Mouse (Mus musculus): ENCODE data around the gene Mobp. TPM values are rescaled to one million over a fixed set of nuclear protein-coding genes. Genes with fewer than 3 reads are reported as not detected.

Mobp gene
- polyA plus RNA-seq, 1 experiment from 2014 or later: not detected

DNA sequence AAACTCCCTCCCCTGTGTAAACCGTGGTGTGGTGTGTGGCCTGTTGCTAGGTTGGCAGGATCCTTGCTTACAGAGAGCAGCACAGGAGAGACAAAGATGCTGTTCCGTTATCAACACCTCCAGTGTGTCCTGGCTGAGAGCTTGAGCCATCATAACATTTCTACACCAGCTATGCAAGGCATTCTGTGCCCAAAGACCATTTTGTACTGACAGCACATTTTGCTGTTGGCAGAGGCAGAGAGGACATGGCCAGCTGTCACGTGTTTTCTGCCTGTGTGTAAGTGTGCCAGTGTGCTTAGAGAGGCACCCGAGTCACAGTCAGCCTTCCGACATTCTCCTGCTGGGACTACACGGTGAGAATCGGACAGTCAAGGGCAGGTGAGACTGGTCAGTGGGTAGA is 52.2 kb downstream of the Mobp start:
- H3K27ac ChIP-seq: no peak overlapping the region
- H3K4me1 ChIP-seq: no peaks in the 10 kb centered on the region
- H3K9me3 ChIP-seq (replicated peaks): no peaks in the 10 kb centered on the region
- no peak for DNase-seq (ENCODE audit: low spot score)
- WGBS: 83% methylated on average over 7 of the region's 7 CpGs
- H3K4me3 ChIP-seq: no peak overlapping the region
- no peaks in the 10 kb centered on the region for H3K36me3 ChIP-seq
- H3K27me3 ChIP-seq (ENCODE audit: low read depth, poor library complexity, severe bottlenecking): no peaks in the 10 kb centered on the region

DNA sequence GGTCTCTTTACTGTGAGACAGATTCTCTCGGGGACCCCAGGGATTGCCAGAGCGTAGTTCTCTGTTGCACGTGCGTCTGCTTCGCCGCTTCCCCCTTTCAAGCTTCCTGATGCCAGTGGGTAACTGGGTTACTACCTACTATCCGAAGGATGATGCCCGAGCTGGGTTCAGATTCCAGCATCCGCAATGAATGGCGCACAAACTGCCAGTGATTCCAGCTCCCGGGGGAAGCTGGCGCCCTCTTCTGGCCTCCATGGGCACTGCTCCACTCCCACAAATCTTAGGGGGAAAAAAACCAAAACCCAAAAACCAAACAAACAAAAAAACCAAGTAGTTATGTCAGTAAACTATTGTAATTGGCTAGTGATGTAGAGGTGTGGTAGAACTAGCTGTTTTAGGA is 53.2 kb downstream of the Mobp start:
- Histone ChIP-seq H3K9me3 (replicated peaks) (no peaks in the 10 kb centered on the region), H3K27ac (no peak overlapping the region), H3K27me3 (ENCODE audit: low read depth, poor library complexity, severe bottlenecking) (no peaks in the 10 kb centered on the region), H3K4me1 (no peaks in the 10 kb centered on the region), H3K36me3 (no peaks in the 10 kb centered on the region), H3K4me3 (no peak overlapping the region)
- WGBS: 24% methylated on average over 12 of the region's 12 CpGs
- peak; percentile 46 for DNase-seq (ENCODE audit: low spot score)

DNA sequence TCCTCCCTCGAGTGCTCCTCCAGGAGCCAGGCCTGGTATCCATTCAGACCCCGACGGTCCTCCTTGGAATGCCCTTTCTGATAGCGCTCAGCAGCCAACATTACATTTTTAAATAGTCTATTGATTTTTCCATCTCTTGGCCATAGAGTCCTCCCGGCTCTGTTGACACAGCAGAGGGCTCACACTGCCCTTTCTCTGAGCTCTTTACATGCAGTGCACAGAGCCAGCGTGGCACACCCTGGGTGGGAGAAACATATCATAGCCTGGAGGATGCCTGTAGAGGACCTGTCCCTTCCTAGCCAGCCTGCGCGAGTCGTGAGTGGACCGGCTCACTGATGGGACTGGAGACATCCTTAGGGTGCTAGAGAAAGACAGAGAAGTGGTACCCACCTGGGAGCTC is 54.4 kb downstream of the Mobp start:
- H3K9me3 ChIP-seq (replicated peaks): no peaks in the 10 kb centered on the region
- H3K4me3 ChIP-seq: no peak overlapping the region
- H3K4me1 ChIP-seq: no peaks in the 10 kb centered on the region
- H3K27ac ChIP-seq: no peak overlapping the region
- DNase-seq (ENCODE audit: low spot score): no peak
- no peaks in the 10 kb centered on the region for H3K27me3 ChIP-seq (ENCODE audit: low read depth, poor library complexity, severe bottlenecking)
- H3K36me3 ChIP-seq: no peaks in the 10 kb centered on the region
- 94% methylated on average over 10 of the region's 10 CpGs for WGBS

DNA sequence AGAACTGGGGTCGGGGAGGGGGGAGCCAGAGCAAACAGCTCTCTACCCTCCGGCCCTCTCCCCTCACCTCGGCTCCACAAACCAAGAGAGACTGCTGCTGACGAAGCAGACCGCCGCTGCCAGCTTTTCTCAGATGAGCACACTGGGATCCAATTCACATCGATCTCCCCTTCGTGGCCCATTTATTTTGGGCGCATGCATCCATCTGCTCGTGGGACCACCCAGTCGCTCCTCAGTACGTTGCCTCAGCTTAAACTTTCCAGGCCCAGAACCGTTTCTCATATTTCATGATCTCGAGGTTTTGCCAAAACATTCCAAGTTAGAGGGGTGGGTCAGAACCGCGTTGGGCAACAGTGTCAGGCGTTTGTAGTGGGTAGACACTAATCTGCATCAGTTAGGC is 57.4 kb downstream of the Mobp start:
- H3K36me3 ChIP-seq: no peaks in the 10 kb centered on the region
- no peak overlapping the region for H3K4me3 ChIP-seq
- no peaks in the 10 kb centered on the region for H3K4me1 ChIP-seq
- no peaks in the 10 kb centered on the region for H3K9me3 ChIP-seq (replicated peaks)
- 87% methylated on average over 17 of the region's 17 CpGs for WGBS
- no peak for DNase-seq (ENCODE audit: low spot score)
- no peaks in the 10 kb centered on the region for H3K27me3 ChIP-seq (ENCODE audit: low read depth, poor library complexity, severe bottlenecking)
- no peak overlapping the region for H3K27ac ChIP-seq

DNA sequence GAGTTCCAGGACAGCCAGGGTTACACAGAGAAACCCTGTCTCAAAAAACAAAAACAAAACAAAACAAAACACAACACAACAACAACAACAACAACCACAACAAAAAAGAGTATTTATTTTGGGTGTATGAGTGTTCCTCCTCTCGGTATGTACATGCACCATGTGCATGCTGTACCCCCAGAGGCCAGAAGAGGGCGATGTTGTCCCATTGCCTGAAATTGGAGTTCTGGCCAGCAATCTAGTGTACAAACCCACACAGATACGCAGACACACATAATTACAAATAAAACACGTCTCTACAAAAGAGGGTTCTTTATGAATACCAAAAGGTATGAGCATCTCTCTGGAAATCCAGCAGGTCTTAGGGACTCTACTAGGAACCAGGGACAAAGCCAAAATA is 60.6 kb downstream of the Mobp start:
- Histone ChIP-seq H3K4me3 (no peak overlapping the region), H3K36me3 (no peaks in the 10 kb centered on the region), H3K27me3 (ENCODE audit: low read depth, poor library complexity, severe bottlenecking) (no peaks in the 10 kb centered on the region), H3K9me3 (replicated peaks) (no peaks in the 10 kb centered on the region), H3K4me1 (no peaks in the 10 kb centered on the region), H3K27ac (no peak overlapping the region)
- peak; percentile 41 for DNase-seq (ENCODE audit: low spot score)
- 76% methylated on average over 4 of the region's 4 CpGs for WGBS

DNA sequence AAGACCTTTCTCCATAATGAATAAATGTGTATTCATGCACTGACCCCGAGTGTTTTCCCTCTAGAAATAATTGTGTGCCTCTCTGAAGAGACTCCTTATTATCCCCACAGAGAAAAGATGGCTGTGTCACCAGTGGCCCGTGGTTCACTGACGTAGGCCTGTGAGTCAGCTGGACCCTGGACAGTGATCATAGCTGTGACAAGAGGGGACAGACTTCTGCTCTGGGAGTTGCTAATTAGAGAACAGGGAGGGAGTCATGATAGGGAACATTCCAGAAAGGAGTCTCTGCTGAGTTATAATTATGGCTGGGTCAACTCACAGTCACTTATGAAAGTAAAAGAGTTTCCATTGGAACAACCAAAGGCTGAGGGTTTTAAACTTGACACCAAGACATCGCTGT is 61.4 kb downstream of the Mobp start:
- no peaks in the 10 kb centered on the region for H3K4me1 ChIP-seq
- no peak overlapping the region for H3K4me3 ChIP-seq
- H3K36me3 ChIP-seq: no peaks in the 10 kb centered on the region
- 82% methylated on average over 4 of the region's 4 CpGs for WGBS
- H3K9me3 ChIP-seq (replicated peaks): no peaks in the 10 kb centered on the region
- no peak for DNase-seq (ENCODE audit: low spot score)
- no peak overlapping the region for H3K27ac ChIP-seq
- H3K27me3 ChIP-seq (ENCODE audit: low read depth, poor library complexity, severe bottlenecking): no peaks in the 10 kb centered on the region

DNA sequence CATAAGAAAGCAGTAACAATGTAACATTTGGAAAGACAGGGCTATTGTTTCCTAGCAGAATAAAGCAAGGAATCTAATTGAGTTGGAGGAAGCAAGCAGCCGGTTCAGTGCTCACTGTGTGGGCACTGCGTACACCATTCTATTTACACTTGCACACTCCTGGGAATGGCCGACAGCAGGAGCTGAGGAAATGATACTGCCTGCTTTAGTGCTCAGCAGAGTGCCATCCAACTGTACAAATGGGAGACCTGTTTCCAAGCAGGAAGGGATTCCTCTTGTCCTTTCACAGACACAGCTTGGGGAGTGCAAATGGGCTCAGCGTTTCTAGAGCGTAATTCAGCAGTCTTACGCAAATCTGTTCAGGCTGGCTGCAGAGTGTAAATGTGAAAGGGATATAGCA is 63.4 kb downstream of the Mobp start:
- no peak overlapping the region for H3K4me3 ChIP-seq
- no peak for DNase-seq (ENCODE audit: low spot score)
- H3K4me1 ChIP-seq: no peaks in the 10 kb centered on the region
- no peaks in the 10 kb centered on the region for H3K9me3 ChIP-seq (replicated peaks)
- WGBS: 88% methylated on average over 6 of the region's 6 CpGs
- no peaks in the 10 kb centered on the region for H3K36me3 ChIP-seq
- no peak overlapping the region for H3K27ac ChIP-seq
- no peaks in the 10 kb centered on the region for H3K27me3 ChIP-seq (ENCODE audit: low read depth, poor library complexity, severe bottlenecking)

DNA sequence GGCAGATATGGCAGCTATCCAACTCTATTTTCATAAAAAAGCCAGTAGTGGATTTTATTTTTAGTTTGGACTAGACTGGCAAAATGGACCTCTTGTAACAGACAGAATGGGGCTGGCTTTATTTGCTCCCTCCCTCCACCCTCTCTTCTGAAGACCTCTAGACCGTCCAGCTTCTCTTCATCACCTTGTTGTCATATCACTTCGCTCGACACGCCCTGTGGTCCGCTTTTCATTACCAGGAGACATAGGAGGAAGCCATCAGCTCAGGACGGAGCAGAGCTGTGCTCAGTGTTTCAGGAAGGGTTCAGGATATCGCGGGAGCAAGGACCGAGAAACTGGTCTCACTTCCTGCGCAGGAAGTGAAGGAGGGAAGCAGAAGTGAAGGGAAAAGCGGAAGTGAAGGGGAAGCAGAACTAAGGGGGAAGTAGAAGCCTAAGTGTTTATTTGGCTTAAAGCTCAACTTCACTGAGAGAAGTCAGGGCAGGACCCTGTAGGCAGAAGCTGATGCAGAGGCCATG is 65.5 kb downstream of the Mobp start:
- no peaks in the 10 kb centered on the region for H3K36me3 ChIP-seq
- WGBS: 88% methylated on average over 11 of the region's 11 CpGs

DNA sequence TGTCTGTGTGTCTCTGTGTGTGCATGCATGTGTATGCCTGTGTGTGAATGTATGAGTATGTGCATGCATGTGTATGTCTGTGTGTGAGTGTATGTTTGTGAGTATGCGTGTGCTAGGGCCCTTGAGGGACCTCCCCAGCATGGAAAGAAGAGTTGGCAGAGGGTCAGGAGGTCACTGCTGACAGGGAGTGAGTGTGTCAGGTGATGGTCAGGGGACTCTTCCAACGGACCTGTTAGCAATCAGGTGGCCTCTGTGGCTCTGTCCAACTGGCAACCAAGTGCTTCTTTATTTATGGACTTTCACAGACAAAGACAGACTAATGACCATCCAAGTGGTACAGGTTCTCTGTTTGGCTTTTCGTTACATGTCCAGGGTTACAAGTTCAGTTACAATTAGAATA is 69.9 kb downstream of the Mobp start:
- no peak overlapping the region for H3K4me3 ChIP-seq
- no peaks in the 10 kb centered on the region for H3K36me3 ChIP-seq
- no peak overlapping the region for H3K27ac ChIP-seq
- no peaks in the 10 kb centered on the region for H3K27me3 ChIP-seq (ENCODE audit: low read depth, poor library complexity, severe bottlenecking)
- no peaks in the 10 kb centered on the region for H3K4me1 ChIP-seq
- WGBS: 59% methylated on average over 3 of the region's 3 CpGs
- no peak for DNase-seq (ENCODE audit: low spot score)
- H3K9me3 ChIP-seq (replicated peaks): no peaks in the 10 kb centered on the region

More for the DNA sequence above, 65.5 kb downstream of the Mobp start:
- Histone ChIP-seq H3K27me3 (ENCODE audit: low read depth, poor library complexity, severe bottlenecking) (no peaks in the 10 kb centered on the region), H3K27ac (no peak overlapping the region), H3K4me3 (no peak overlapping the region), H3K4me1 (no peaks in the 10 kb centered on the region), H3K9me3 (replicated peaks) (no peaks in the 10 kb centered on the region)
- DNase-seq (ENCODE audit: low spot score): no peak

Other genes with a start within 250 kb of the Mobp start
- gene Gorasp1, start 212.1 kb upstream of the Mobp start, polyA plus RNA-seq (2016; fragmentation: Nextera tagmentation; extraction: Ambion mirVana): 30.3 and 33.0 TPM in 2 replicates
- 0.34 and 0.43 TPM in 2 replicates for gene Ttc21a, start 212.1 kb upstream of the Mobp start, polyA plus RNA-seq (2016; fragmentation: Nextera tagmentation; extraction: Ambion mirVana)
- gene Csrnp1, start 165.0 kb upstream of the Mobp start, polyA plus RNA-seq (2016; fragmentation: Nextera tagmentation; extraction: Ambion mirVana): 3.2 and 3.5 TPM in 2 replicates
- 0.05 and 0.09 TPM in 2 replicates for gene Xirp1, start 126.1 kb upstream of the Mobp start, polyA plus RNA-seq (2016; fragmentation: Nextera tagmentation; extraction: Ambion mirVana)
- 2.5 and 4.0 TPM in 2 replicates for gene Cx3cr1, start 79.8 kb upstream of the Mobp start, polyA plus RNA-seq (2016; fragmentation: Nextera tagmentation; extraction: Ambion mirVana)
- not detected in 2 replicates for gene Ccr8, start 57.6 kb upstream of the Mobp start, polyA plus RNA-seq (2016; fragmentation: Nextera tagmentation; extraction: Ambion mirVana)
- 46.7 and 47.0 TPM in 2 replicates for gene Slc25a38, start 39.3 kb upstream of the Mobp start, polyA plus RNA-seq (2016; fragmentation: Nextera tagmentation; extraction: Ambion mirVana)
- 1,497 and 1,677 TPM in 2 replicates for gene Rpsa, start 22.0 kb upstream of the Mobp start, polyA plus RNA-seq (2016; fragmentation: Nextera tagmentation; extraction: Ambion mirVana)
- gene Myrip, start 151.8 kb downstream of the Mobp start, polyA plus RNA-seq (2016; fragmentation: Nextera tagmentation; extraction: Ambion mirVana): 0.31 TPM in 1 of 2 replicates, not detected in the other

All from limb, embryonic 10.5 days (tissue).